Mouse (Mus musculus) gastrocnemius, adult 18-20 months (tissue): ENCODE results near the gene Egfem1. TPM values are rescaled to one million over a fixed set of nuclear protein-coding genes. Genes with fewer than 3 reads are reported as not detected.

Source experiments
- microRNA-seq: library from miRNA; unstranded; fragments of <30 nt; microRNA quantifications from one replicate; pipeline ENCODE4 v1.2.0, GENCODE M21; 2021
- total RNA-seq, 2 experiments: library from RNA; stranded (reverse); gene quantifications; 2 replicates each; pipeline ENCODE4 v1.2.3; 2021

Egfem1 gene
- total RNA-seq, 2 experiments from 2014 or later: not detected

Small RNA genes within 50 kb of the gene (microRNA-seq; reads per million reads assigned to microRNA genes)
- not detected for gene Mir21b
- gene Mir551b: not detected

Other genes with a start within 250 kb of the Egfem1 start
- not detected for gene Gm1527, start 189.4 kb upstream of the Egfem1 start, total RNA-seq